16 mouse cellular contexts compared by ENCODE assay signal in genomic region chr14:27167177-27167576, GRCm38 (mm10). TPM values are rescaled to one million over a fixed set of nuclear protein-coding genes. Genes with fewer than 3 reads are reported as not detected.
A peak's percentile ranks its signal among the peaks of the same experiment; 100 is the strongest.
DNase-seq lines count a peak whose midpoint lies in the region; ATAC-seq and TF ChIP-seq lines count a peak whose summit lies in the region.
"Had no signal": no experiment of that assay in that cellular context is flagged by ENCODE, and none has a peak within 500 bp of the region (broad histone marks: within the 10 kb centered on the region; RNA-seq: fewer than 3 reads in every experiment).

No protein-coding gene starts in this region.

- H3K4me1 ChIP-seq in heart, embryonic 12.5 days (replicated peaks): peaks cover 43% of the 10 kb centered on the region
- no peaks in the 10 kb centered on the region for H3K4me1 ChIP-seq in lung, postnatal 0 days (ENCODE audit: insufficient read depth, low read depth, low read length)
- H3K4me1 ChIP-seq in forebrain, embryonic 16.5 days (replicated peaks; ENCODE audit: control insufficient read depth, insufficient read depth, low read length): peaks cover 4% of the 10 kb centered on the region; the same call in 1 of the 2 replicates
- H3K4me1 ChIP-seq: neural tube, embryonic 12.5 days had no signal

- peak overlapping the region; percentile 33; the same call in 1 of the 2 replicates for H3K27ac ChIP-seq in heart, embryonic 12.5 days (ENCODE audit: poor library complexity, severe bottlenecking)
- no peak overlapping the region for H3K27ac ChIP-seq in lung, postnatal 0 days (ENCODE audit: low read length)
- H3K27ac ChIP-seq in forebrain, embryonic 16.5 days (ENCODE audit: low read length): peak overlapping the region; percentile 73
- H3K27ac ChIP-seq: kidney, postnatal 0 days; liver, embryonic 12.5 days; macrophage; neural tube, embryonic 12.5 days had no signal

- no peak for TF ChIP-seq EP300 in lung, postnatal 0 days (IDR thresholded peaks at IDR 0.05)

- intact Hi-C loops in heart, postnatal 14 days (cut with DNase I): no loop called here

- peak; percentile 78 for ATAC-seq in heart, embryonic 12.5 days (ENCODE audit: insufficient number of reproducible peaks, low FRiP score)
- peak; percentile 4; the same call in 1 of the 2 replicates for ATAC-seq in lung, postnatal 0 days
- ATAC-seq in forebrain, embryonic 16.5 days: peak; percentile 86
- ATAC-seq in activated CD4-positive, CD25-positive, alpha-beta regulatory T cell, adult 4 months: no peak
- ATAC-seq: liver, embryonic 12.5 days had no signal

- H3K4me2 ChIP-seq in heart, embryonic 12.5 days: 0 out of 2 replicates have a peak overlapping the region, but pooled peaks have one; percentile 0
- H3K4me2 ChIP-seq in lung, postnatal 0 days (replicated peaks; ENCODE audit: low read depth, low read length): no peak overlapping the region
- H3K4me2 ChIP-seq in forebrain, embryonic 16.5 days (ENCODE audit: low read length): no peak overlapping the region
- H3K4me2 ChIP-seq in myocyte (ENCODE audit: low read depth): no peak overlapping the region
- H3K4me2 ChIP-seq: liver, embryonic 12.5 days; neural tube, embryonic 12.5 days had no signal

- H3K4me3 ChIP-seq in heart, embryonic 12.5 days: no peak overlapping the region
- H3K4me3 ChIP-seq in lung, postnatal 0 days (ENCODE audit: low read depth, low read length): no peak overlapping the region
- H3K4me3 ChIP-seq in forebrain, embryonic 16.5 days (replicated peaks; ENCODE audit: low read length): no peak overlapping the region
- no peak overlapping the region for H3K4me3 ChIP-seq in myocyte
- H3K4me3 ChIP-seq: erythroblast, embryonic 14.5 days; liver, embryonic 12.5 days; neural tube, embryonic 12.5 days had no signal

- no peaks in the 10 kb centered on the region for H3K36me3 ChIP-seq in heart, embryonic 12.5 days
- no peaks in the 10 kb centered on the region for H3K36me3 ChIP-seq in lung, postnatal 0 days (ENCODE audit: insufficient read depth, low read length)
- H3K36me3 ChIP-seq in forebrain, embryonic 16.5 days (ENCODE audit: control insufficient read depth, insufficient read depth): no peaks in the 10 kb centered on the region
- no peaks in the 10 kb centered on the region for H3K36me3 ChIP-seq in myocyte (ENCODE audit: control insufficient read depth, insufficient read depth)
- H3K36me3 ChIP-seq: liver, embryonic 12.5 days; neural tube, embryonic 12.5 days had no signal

- no peak for DNase-seq in heart, postnatal 14 days
- no peak for DNase-seq in lung, postnatal 0 days (ENCODE audit: low spot score)
- no peak for DNase-seq in lung, postnatal 36 days
- DNase-seq in frontal cortex, postnatal 10 days (ENCODE audit: low spot score in 2 of 2): no peak
- DNase-seq: B cell, adult 2 months; cerebellum, postnatal 36 days; gastrocnemius, postnatal 36 days had no signal

- no peaks in the 10 kb centered on the region; the same call in 1 of the 2 replicates for H3K27me3 ChIP-seq in heart, embryonic 12.5 days (replicated peaks)
- H3K27me3 ChIP-seq in lung, postnatal 0 days (replicated peaks; ENCODE audit: insufficient read depth, low read length): no peaks in the 10 kb centered on the region
- H3K27me3 ChIP-seq in forebrain, embryonic 16.5 days (replicated peaks; ENCODE audit: control insufficient read depth, insufficient read depth, low read length): no peaks in the 10 kb centered on the region
- no peaks in the 10 kb centered on the region for H3K27me3 ChIP-seq in myocyte (ENCODE audit: control insufficient read depth, insufficient read depth, insufficient read length)
- H3K27me3 ChIP-seq: neural tube, embryonic 12.5 days had no signal

- no peak for TF ChIP-seq CTCF in lung, postnatal 0 days (IDR thresholded peaks at IDR 0.05)

- H3ac ChIP-seq in myocyte (ENCODE audit: control insufficient read depth, insufficient read length): no peak overlapping the region

- no peaks in the 10 kb centered on the region for H3K9me3 ChIP-seq in heart, embryonic 12.5 days (replicated peaks)
- H3K9me3 ChIP-seq in lung, postnatal 0 days (ENCODE audit: low read length): no peaks in the 10 kb centered on the region
- H3K9me3 ChIP-seq in forebrain, embryonic 16.5 days (ENCODE audit: control insufficient read depth, low read length): no peaks in the 10 kb centered on the region
- H3K9me3 ChIP-seq: liver, embryonic 12.5 days; neural tube, embryonic 12.5 days had no signal

- 18% methylated on average over 4 of the region's 4 CpGs for WGBS in heart, embryonic 12.5 days
- WGBS in lung, postnatal 0 days: 45% methylated on average over 4 of the region's 4 CpGs
- WGBS in forebrain, embryonic 16.5 days: 47% methylated on average over 4 of the region's 4 CpGs

- H3K79me2 ChIP-seq in myocyte (ENCODE audit: control insufficient read depth, insufficient read depth): no peaks in the 10 kb centered on the region

- TF ChIP-seq POLR2A in myocyte (IDR thresholded peaks at IDR 0.05; ENCODE audit: insufficient read length, low read depth): no peak

- no peak overlapping the region for H3K9ac ChIP-seq in heart, embryonic 12.5 days
- no peak overlapping the region for H3K9ac ChIP-seq in lung, postnatal 0 days (replicated peaks; ENCODE audit: low read depth)
- no peak overlapping the region for H3K9ac ChIP-seq in forebrain, embryonic 16.5 days (replicated peaks; ENCODE audit: low read depth, low read length)
- H3K9ac ChIP-seq: liver, embryonic 12.5 days; neural tube, embryonic 12.5 days had no signal

TF ChIP-seq in myocyte, 11 proteins besides CTCF, POLR2A, EP300 and RAD21:
- TF ChIP-seq MYOD1 (IDR thresholded peaks at IDR 0.05; ENCODE audit: control insufficient read depth in 1 of 3, insufficient read length in 2 of 3, low read depth in 2 of 3): peak in 2 of 3 experiments; percentile 7 to 54
- peak in 1 of 3 experiments; percentile 21 for TF ChIP-seq MYOG (IDR thresholded peaks at IDR 0.05; ENCODE audit: control insufficient read depth in 1 of 3, insufficient read depth in 1 of 3, insufficient read length in 2 of 3, low read depth in 2 of 3)
- TF ChIP-seq MAX (IDR thresholded peaks at IDR 0.05; ENCODE audit: low read depth): no peak

RNA-seq across cellular contexts. Expression of gene Arhgef3, which starts 52.5 kb away (rescaled TPM):
- 17.6 and 18.9 TPM in 2 replicates for polyA plus RNA-seq in heart, embryonic 12.5 days (2016; fragmentation: Nextera tagmentation; extraction: Ambion mirVana)
- 10 to 100 TPM; 30.6 to 32.1 TPM for total RNA-seq in heart, postnatal 14 days (2021)
- 37.3 and 44.8 TPM in 2 replicates for polyA plus RNA-seq in lung, postnatal 0 days (2015; fragmentation: Nextera tagmentation; extraction: Ambion mirVana)
- polyA plus RNA-seq in forebrain, embryonic 16.5 days (2015; fragmentation: Nextera tagmentation; extraction: Ambion mirVana): 5.1 and 5.4 TPM in 2 replicates
- polyA plus RNA-seq in myocyte (2012; fragmentation: generic; extraction: Trizol): 6.6 TPM
- polyA plus RNA-seq in activated CD4-positive, CD25-positive, alpha-beta regulatory T cell, adult 4 months (2017; shearing (Covaris generic)): 100 to 1,000 TPM; 120 to 133 TPM
